Mouse (Mus musculus) cerebellum, adult (tissue): ENCODE measurements around the gene Pla2r1.

Experiments
- ATAC-seq: cut with Nextera tagmentation; 2 replicates; pipeline ENCODE4 v1.9.2; 2017; ENCODE audit warnings: mild to moderate bottlenecking, moderate library complexity, mixed read lengths; ENCODE audit not compliant: insufficient number of reproducible peaks, low FRiP score, low TSS enrichment

The Pla2r1 gene

DNA sequence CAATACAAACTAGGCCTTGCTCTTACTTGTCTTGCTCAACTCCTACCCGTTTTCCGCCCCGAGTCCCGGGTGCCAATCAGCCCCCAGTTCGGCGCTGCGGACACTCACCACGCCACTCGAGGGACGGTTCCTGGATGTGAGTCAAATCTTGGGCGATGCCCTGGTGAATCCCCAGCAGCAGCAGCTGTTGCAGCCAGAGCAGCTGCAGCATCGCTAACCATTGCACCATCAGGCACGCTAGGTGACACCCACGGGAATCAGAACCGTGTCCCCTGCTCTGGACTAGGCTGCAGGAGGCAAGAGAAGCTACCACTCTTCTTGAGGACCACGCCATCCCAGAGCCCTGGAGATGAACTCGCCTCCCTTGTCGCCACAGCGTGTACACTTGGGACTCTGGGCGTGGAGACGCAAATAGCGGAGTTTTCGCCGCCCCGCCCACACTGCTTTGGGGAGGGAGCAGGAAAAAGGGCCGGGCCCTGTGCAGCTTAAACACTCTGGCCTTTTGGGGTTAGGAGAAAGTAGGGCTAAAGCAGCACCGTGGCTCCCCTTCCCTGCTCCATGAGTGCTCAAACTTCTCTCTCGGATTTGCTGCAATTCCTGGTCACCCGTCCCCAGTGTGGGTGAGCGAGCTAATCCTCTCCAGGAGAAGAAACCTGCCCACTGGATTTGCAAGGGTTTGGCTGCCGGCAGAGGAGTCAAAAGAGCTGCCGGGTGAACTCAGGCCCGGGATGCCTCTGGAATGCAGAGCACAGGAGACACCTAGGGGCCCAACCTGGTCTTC is at the start of gene Pla2r1:
Gene Pla2r1, minus strand, starts transcription at position 407 of the 781 bp plus-strand sequence.
- ATAC-seq = 0 out of 2 replicates have a peak, but pooled peaks have one; percentile 26

DNA sequence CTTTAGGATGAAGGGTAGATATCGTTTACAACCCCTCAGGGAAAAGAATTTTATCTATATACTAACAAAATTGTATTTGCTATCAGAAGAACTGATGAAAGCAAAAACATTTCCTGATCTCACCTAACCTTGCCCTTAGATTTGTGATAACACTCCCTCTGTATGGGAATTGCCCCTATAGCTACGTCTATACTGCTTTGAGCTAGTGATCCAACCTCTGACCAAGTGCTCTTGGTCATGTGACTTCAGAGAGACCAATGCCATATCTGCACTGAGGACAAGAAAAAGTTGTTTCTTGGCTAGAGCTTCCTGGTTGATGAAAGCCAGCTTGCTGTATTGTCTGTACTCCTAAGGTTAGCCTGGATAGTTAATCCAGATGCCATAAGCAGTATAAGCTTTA is 48.2 kb upstream of the Pla2r1 start:
- ATAC-seq = no peak

DNA sequence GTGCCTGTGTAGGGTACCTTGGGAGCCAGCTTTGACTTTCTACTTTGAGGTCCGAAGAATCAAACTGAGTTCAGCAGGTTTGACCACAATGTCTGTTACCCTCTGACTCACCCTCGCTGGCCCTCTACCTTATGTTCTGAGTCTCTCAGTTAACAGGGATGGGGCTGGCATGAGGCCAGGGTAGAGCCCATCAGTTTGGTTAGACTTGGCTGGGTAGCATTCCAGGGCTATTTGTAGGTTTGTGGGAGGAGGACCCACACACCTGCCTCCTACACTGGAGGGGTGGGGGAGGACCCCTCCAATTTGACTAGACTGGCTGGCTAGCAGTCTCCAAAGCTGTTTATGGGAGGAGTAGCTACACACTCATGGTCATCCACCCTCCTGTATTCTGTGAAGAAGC is 47.8 kb upstream of the Pla2r1 start:
- no peak for ATAC-seq

DNA sequence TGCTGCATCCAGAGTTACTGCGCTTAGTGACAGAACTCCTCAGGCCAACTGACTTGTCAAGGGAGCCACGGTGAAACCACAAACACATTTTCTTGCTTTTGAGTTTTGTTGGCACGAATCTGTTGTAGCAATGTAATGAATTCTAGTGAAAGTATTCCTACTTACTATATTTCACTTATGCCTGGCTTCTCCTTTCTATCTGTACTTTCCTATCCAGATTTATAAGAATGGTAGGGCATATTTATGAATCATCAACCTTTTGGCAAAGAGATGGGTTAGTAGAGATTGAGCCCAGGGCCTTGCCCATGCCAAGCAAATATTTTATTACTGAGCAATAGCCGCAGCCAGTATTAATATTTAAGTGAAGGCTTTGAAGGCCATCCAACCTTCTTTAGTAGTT is 30.3 kb upstream of the Pla2r1 start:
- no peak for ATAC-seq

DNA sequence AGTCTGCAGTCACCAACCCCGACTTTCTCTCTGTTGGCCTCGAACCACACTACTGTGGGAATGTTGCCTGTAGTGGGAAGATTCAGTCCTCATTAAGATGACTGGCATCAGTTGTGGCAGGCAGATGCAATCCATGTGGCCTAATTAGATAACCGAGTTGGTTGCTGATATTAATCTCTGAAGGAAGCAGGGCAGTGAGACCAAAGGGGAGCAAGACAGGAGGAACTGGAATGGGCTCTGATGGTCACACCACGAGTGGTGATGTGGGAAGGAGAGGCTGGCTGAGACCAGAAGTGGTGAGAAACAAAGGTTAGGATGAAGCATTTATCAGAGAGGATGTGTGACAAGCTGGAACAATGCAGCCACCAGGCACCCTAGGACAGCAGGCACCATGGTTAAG is 1.5 kb upstream of the Pla2r1 start:
- no peak for ATAC-seq

DNA sequence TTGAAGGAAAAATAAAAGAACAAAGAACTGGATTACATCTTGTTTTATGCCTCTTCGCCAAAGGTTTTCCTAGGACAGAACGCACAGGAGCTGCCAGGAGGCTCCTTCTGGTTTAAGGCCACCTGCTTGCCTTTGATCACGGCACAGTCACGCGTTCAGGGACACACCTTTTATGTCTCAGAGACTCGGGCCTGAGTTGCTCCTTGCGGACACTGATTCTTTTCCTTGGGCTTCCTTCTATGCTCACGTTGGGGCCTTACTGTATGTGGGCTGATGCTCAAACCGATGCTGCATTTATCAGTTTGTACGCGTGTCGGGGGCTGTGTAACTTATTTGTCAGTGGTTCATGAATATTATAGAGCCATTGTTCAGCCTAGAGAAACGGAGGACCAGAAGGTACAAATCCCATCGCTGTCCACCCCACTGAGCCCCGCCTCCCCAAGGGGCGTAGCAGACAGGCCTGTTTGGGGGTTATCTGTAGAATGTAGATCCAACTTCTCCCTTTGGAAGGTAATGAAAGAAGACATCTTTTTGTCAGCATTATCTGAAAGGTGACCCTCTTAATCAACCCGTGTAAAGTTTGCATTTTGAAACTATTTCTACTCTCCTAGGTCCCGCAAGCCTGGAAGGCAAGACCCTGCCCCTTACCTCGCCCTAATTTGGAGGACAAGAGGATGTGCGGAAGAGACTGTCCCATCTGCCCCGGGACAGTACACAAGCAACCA is 769 bp downstream of the Pla2r1 start:
- ATAC-seq = no peak

DNA sequence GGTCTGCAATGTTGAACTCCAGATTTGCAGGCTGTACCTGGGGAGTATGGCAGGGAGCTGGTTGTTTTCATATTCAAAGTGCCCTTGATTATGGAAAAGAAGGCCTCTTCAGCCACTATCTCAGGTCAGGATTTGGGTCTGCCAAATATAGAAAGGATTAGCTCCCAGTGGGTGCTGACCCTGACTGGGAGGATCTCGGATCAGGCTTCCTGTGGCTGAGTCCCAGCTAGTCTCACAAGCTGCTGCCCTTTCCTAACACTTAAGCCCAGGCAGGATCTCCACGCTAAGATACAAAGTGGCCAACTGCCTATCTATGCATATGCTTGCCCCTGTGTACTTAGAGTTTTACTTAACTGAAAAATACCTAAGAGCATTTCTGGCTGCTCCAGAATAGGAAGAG is 1.4 kb downstream of the Pla2r1 start:
- ATAC-seq = no peak

DNA sequence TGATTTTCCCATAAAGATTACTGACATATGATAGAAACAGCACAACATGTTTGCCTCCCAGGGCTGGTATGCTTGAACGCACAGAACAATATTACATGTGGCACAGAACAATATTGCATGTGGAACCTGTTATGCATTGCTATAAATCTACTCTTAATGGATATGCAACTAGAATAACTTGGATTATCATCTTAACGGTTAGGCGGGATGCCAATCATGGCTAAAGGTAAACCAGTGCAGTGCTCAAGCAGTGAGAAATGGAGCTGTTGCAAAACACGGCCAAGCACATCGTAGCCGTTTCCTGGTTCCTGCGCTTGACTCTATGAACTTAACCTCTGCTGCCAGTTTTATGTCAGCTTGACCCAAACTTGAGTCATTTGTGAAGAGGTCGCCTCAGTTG is 2.6 kb downstream of the Pla2r1 start:
- ATAC-seq = no peak

DNA sequence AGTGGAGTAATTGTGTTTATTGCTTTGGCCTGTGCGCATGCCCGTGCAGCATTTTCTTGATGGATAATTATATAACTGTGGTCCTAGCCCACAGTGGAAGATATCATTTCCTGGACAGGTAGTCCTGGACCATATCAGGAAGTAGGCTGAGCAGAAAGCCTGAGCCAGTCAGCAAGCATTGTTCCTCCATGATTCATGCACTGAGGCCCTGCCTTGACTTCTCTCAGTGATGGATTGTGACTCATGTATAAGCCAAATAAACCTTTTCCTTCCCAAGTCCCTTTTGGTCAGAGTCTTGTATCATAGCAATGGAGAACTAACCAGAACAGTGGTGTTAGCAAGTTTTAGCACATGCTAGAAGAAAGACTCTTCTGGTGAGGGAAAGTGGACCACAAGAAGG is 3.3 kb downstream of the Pla2r1 start:
- ATAC-seq = no peak

DNA sequence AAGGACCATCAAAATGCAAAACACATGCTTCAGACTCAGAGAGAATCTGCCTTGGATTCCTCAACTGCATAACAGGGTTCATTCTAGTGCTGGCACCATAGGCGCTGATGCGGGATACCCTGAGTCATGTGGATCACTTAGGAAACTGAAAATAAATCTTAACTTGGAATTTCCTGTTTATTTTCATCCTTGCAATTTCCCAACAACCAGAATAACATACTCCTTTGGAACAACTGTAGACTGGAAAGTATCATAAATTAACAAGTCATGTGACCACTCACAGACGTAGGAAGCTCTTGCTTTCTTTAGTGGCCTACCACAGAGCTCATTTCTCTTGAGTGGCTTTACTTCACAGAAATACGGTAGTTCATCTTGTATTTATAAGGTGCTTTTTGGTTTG is 7.0 kb downstream of the Pla2r1 start:
- ATAC-seq = no peak

DNA sequence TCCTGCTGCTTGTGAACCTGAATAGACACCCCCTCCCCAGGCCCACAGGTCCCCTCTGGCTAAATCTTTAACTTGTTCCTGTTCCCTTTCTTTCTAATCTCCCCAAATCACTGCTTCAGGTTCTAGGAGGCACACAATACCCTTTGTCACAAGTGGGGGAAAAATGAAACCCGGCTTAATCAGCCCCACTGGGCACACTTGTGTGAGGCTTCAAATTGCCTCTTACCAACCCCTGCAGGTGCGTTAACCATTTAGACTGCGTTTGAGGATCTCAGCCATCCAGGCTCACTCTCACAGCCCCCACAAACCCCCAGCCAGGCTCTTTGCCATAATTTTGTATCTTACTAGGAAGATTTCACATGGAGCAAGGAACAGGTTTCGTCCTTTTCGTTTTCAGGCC is 9.1 kb downstream of the Pla2r1 start:
- ATAC-seq = no peak

DNA sequence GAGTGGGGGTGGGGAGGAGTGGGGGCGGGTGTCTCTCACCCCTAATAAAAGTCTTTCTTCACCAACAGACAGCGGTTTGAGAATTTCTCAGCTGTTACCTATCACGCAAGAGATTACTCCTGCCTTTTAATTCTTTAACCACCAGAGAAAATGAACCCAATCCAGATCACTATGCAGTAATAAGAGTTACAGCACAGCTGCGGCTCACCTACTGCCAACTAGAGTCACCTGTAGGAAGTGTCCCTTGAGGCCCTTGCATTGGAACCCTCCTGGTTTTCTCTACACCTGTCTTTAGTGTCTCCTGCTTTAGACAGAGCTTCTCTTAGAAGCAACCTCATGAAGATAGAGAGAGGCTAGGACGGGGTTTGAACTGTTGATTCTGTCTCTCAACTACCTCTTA is 11.4 kb downstream of the Pla2r1 start:
- ATAC-seq = no peak

DNA sequence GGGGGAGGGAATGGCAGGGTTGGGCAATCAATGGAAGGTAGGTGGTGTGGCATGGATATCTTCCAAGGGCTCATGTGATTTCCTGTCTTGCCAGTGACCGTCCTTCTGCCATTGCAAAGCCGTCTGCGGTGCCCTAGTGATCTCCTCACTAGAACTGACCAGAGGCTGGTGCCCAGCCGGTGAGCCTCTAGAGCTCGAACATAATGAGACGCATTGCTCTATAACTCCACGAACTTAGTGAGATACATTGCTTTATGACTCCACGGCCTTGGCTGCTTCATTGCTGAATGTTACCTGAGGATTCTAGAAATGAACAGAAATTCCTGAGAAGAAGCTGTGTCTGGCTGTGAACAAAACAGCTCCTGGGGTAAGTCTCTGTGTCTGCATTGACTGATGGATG is 12.8 kb downstream of the Pla2r1 start:
- no peak for ATAC-seq

DNA sequence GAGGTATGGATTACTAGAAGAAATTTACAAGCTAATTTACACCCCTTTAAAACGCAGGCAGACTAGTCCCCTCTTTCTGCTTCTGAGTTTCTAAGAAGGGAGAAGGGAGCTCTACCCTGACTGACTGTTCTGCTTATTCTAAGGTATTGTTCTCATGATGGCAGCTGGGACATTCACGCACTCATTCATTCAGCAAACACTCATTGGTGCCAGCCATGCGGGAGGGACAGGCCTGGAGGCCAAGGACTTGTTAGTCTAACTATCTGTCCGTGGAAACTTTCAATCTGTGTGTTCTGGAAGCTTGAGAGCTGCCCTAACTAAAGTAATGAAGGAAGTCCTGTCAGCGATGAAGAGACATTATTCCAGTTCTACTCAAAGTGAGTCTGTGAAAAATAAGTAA is 14.4 kb downstream of the Pla2r1 start:
- ATAC-seq = no peak

DNA sequence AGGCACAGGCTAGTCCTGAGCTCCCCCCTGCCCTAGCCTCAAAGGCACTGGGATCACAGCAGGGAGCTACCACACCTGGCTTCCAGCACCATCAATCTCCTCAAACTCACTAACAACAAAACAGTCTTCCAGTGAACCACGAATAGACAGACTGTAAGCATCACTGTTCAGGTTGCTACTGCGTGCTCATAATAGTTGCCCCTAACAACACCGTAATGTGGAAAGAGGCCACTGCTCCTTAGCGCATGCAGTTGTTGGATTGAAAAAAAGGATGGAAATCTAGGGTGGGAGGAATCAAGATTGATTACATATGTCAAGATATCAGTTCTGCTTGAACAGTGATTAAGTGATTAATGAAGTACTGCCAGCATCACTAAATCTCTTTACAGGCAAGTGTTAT is 14.8 kb downstream of the Pla2r1 start:
- ATAC-seq = no peak

DNA sequence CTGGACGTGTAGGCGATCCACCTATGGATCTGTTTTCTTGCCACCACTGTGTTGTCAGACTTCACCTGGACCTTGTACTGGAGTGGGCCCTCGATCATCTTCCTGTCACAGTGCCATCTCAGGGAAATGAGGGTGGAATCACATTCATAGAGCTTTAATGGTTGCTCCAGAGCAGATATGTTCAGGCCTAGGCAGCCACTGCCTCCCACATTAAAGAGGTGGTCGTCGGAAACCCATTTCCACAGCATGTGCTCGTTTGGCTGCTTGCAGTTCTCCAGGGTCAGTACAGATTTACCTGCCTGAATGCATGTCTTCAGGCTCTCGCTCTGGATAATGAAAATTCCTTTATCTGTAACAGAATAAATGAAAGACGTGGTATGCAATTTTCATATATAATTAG is 18.4 kb downstream of the Pla2r1 start:
- ATAC-seq = no peak

DNA sequence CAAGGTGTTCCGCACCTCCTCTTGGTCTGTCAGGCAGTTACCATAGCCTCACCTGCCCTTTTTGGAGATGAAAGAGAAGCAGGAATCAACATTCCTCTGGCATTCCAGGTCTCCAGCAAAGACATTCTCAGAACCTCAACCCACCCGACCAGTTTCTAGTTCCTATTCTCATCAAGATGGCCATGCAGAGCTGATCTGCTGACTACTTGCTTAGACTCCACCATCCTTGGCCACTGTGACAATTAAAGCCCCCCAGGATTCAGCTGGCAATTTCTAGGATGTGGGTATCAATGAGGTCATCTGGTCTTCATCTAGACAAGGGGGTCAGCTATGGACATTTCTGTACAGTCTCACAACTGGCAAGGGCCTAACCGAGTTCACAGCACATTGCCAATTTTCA is 20.1 kb downstream of the Pla2r1 start:
- no peak for ATAC-seq

DNA sequence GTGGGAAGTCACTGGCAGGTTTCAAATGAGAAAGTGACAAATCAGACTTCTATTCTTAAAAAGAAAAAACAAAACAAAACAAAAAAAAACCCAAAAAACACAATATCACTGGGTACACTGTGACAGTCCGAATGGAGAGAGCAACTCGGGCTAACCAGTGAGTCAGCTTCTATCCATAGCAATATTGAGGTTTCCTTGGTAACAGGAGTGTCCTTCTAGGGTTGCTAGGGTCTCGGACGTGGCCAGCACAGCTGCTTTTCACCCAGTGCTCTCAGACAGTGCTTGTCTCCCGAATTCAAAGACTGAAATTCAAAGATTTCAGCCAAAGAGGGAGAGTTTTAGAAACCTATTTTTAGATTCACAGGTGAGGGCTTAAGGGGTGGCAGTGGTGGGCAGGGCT is 20.6 kb downstream of the Pla2r1 start:
- ATAC-seq = no peak

DNA sequence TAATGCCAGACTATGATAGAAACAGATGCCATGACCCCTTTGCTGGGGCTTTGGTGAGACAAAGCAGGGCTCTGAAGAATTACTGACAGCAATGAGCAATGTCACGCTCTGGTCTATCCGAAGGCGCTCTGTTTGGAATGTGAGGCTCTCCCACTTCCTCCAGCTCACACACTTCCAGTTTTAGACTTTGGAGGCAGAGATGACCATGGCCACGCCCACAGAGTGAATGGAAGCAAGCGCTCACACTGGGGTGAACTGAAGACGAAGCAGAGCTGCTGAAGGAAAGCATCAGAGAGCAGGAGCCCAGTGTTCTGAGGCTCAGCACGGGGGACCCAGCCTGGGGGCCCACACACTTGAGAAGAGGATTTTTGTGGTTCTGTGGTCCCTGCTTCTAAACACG is 37.3 kb downstream of the Pla2r1 start:
- ATAC-seq = 0 out of 2 replicates have a peak, but pooled peaks have one; percentile 31

DNA sequence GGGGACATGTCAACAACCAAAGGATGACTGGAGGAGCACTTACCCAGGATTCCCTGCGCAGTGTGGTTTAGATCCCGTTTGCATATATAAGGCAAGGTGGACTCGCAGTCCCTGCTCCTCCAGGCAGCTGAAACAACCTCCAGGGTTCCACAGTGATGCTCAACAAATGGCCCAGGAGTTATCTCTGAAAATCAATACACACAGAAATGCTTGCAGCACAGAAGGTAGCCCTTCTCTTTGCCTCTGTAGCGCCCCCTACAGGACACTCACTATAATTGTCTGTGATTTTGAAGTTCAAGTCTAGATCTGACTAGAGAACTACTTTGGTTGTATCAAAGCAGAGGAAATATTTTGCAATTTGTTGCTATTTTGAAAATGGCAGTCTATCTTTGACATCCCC is 38.2 kb downstream of the Pla2r1 start:
- no peak for ATAC-seq

DNA sequence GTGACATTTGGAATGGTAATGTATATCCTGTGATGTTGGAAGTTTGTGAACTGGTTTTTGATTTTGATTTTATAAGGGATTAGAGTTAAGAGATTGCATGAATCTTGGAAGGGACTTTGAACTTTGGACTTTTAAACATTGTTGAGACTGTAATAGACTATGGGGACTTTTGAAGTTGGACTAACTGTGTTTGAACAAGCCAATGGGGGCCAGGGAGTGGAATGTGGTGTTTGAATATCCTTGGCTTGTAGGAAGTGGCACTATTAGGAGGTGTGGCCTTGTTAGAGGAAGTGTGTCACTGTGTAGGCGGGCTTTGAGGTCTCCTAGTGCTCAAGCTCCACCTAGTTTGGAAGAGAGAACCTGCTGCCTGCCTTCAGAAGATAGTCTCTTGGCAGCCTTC is 42.4 kb downstream of the Pla2r1 start:
- no peak for ATAC-seq

DNA sequence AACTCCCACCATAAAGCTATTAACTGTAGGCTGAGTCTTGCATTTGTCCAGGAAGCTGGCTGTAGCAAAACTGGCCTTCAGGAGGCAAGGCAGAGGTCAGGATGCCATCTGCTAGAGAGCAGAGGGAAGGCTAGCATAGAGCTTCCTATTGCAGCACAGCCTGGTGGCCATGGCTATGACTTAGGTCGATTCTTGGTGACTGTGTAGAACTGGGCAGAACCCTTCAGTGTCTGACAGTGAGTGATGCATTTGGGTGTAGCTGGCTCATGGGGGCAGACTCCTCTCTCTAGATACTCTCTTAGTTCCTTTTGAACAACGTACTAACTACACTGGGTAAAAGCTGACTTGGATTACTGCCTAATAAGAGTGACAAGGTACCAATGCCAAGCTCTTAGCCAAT is 48.0 kb downstream of the Pla2r1 start:
- ATAC-seq = no peak
